Mouse (Mus musculus): ENCODE results near the gene Jhy. TPM values are rescaled to one million over a fixed set of nuclear protein-coding genes. Genes with fewer than 3 reads are reported as not detected.
A peak's percentile ranks its signal among the peaks of the same experiment; 100 is the strongest.

The Jhy gene
- polyA plus RNA-seq, 2 experiments = 0.04 TPM; not detected in 1

GRCm38 (mm10) chr9:40859196-40859595, 104.7 kb downstream of the Jhy start:
- 3% methylated on average over 9 of the region's 9 CpGs for WGBS
- H3K9ac ChIP-seq (ENCODE audit: low read depth, low read length, severe bottlenecking) = 0 out of 2 replicates have a peak overlapping the region, but pooled peaks have one; percentile 9
- peak overlapping the region; percentile 30; the same call in 1 of the 2 replicates for H3K4me3 ChIP-seq (replicated peaks; ENCODE audit: low read length)
- H3K9me3 ChIP-seq (ENCODE audit: control insufficient read depth, low read length) = no peaks in the 10 kb centered on the region
- TF ChIP-seq POLR2A (IDR thresholded peaks at IDR 0.05; ENCODE audit: borderline replicate concordance, extremely low read depth, insufficient read depth, insufficient read length) = no peak
- H3K4me1 ChIP-seq (ENCODE audit: control insufficient read depth, insufficient read depth, low read length) = no peaks in the 10 kb centered on the region
- peak overlapping the region; percentile 46 for H3K4me2 ChIP-seq (replicated peaks; ENCODE audit: low read depth, low read length, severe bottlenecking)
- no peaks in the 10 kb centered on the region for H3K36me3 ChIP-seq (ENCODE audit: control insufficient read depth, insufficient read depth, low read length)
- no peak for DNase-seq (ENCODE audit: low spot score)
- H3K27me3 ChIP-seq (ENCODE audit: control insufficient read depth, insufficient read depth, low read length) = 0 out of 2 replicates have a peak, but pooled peaks cover 9% of the 10 kb centered on the region
- no peak overlapping the region for H3K27ac ChIP-seq (replicated peaks; ENCODE audit: low read depth, low read length)
- ATAC-seq (ENCODE audit: low FRiP score, low read depth) = no peak

GRCm38 (mm10) chr9:40858461-40859160, 105.3 kb downstream of the Jhy start:
- peak overlapping the region; percentile 46 for H3K4me2 ChIP-seq (replicated peaks; ENCODE audit: low read depth, low read length, severe bottlenecking)
- no peaks in the 10 kb centered on the region for H3K36me3 ChIP-seq (ENCODE audit: control insufficient read depth, insufficient read depth, low read length)
- no peaks in the 10 kb centered on the region for H3K4me1 ChIP-seq (ENCODE audit: control insufficient read depth, insufficient read depth, low read length)
- no peak overlapping the region for H3K27ac ChIP-seq (replicated peaks; ENCODE audit: low read depth, low read length)
- no peaks in the 10 kb centered on the region for H3K9me3 ChIP-seq (ENCODE audit: control insufficient read depth, low read length)
- peak overlapping the region; percentile 9; the same call in 1 of the 2 replicates for H3K9ac ChIP-seq (ENCODE audit: low read depth, low read length, severe bottlenecking)
- H3K27me3 ChIP-seq (ENCODE audit: control insufficient read depth, insufficient read depth, low read length) = 0 out of 2 replicates have a peak, but pooled peaks cover 9% of the 10 kb centered on the region
- no peak for TF ChIP-seq POLR2A (IDR thresholded peaks at IDR 0.05; ENCODE audit: borderline replicate concordance, extremely low read depth, insufficient read depth, insufficient read length)
- WGBS = 10% methylated on average over 21 of the region's 21 CpGs
- H3K4me3 ChIP-seq (replicated peaks; ENCODE audit: low read length) = peak overlapping the region; percentile 30
- ATAC-seq (ENCODE audit: low FRiP score, low read depth) (no peak), DNase-seq (ENCODE audit: low spot score) (no peak)

- no peak overlapping the region for H3K4me3 ChIP-seq (replicated peaks; ENCODE audit: low read length)
- no peak overlapping the region for H3K27ac ChIP-seq (replicated peaks; ENCODE audit: low read depth, low read length)
- TF ChIP-seq POLR2A (IDR thresholded peaks at IDR 0.05; ENCODE audit: borderline replicate concordance, extremely low read depth, insufficient read depth, insufficient read length) = no peak
- no peak for ATAC-seq (ENCODE audit: low FRiP score, low read depth)
- no peaks in the 10 kb centered on the region for H3K27me3 ChIP-seq (ENCODE audit: control insufficient read depth, insufficient read depth, low read length)
- H3K9me3 ChIP-seq (ENCODE audit: control insufficient read depth, low read length) = no peaks in the 10 kb centered on the region
- H3K4me2 ChIP-seq (replicated peaks; ENCODE audit: low read depth, low read length, severe bottlenecking) = no peak overlapping the region
- no peaks in the 10 kb centered on the region for H3K36me3 ChIP-seq (ENCODE audit: control insufficient read depth, insufficient read depth, low read length)
- H3K9ac ChIP-seq (ENCODE audit: low read depth, low read length, severe bottlenecking) = no peak overlapping the region
- no peaks in the 10 kb centered on the region for H3K4me1 ChIP-seq (ENCODE audit: control insufficient read depth, insufficient read depth, low read length)
- WGBS = 36% methylated on average over 2 of the region's 2 CpGs
- no peak for DNase-seq (ENCODE audit: low spot score)
Measured at GRCm38 (mm10) chr9:40851515-40851914, 112.4 kb downstream of the Jhy start.

Other genes starting within 250 kb of the Jhy start
- 2,115 and 2,701 TPM in 2 replicates for gene Hspa8, start 163.1 kb downstream of the Jhy start, polyA plus RNA-seq (2012; rRNA removed)
- gene Hspa8, start 163.1 kb downstream of the Jhy start, polyA plus RNA-seq (2014; fragmentation: Nextera tagmentation; extraction: Ambion mirVana) = 1,955 and 2,023 TPM in 2 replicates
- gene Bsx, start 90.0 kb downstream of the Jhy start, polyA plus RNA-seq (2012; rRNA removed) = 0.05 and 0.06 TPM in 2 replicates
- gene Bsx, start 90.0 kb downstream of the Jhy start, polyA plus RNA-seq (2014; fragmentation: Nextera tagmentation; extraction: Ambion mirVana) = not detected in 2 replicates
- gene Crtam, start 40.5 kb upstream of the Jhy start, polyA plus RNA-seq (2012; rRNA removed) = 0.15 and 0.21 TPM in 2 replicates
- 0.29 and 0.32 TPM in 2 replicates for gene Crtam, start 40.5 kb upstream of the Jhy start, polyA plus RNA-seq (2014; fragmentation: Nextera tagmentation; extraction: Ambion mirVana)
- 6.1 and 7.8 TPM in 2 replicates for gene Ubash3b, start 197.6 kb upstream of the Jhy start, polyA plus RNA-seq (2012; rRNA removed)
- 10.3 and 10.4 TPM in 2 replicates for gene Ubash3b, start 197.6 kb upstream of the Jhy start, polyA plus RNA-seq (2014; fragmentation: Nextera tagmentation; extraction: Ambion mirVana)